In the genomic region with DNA sequence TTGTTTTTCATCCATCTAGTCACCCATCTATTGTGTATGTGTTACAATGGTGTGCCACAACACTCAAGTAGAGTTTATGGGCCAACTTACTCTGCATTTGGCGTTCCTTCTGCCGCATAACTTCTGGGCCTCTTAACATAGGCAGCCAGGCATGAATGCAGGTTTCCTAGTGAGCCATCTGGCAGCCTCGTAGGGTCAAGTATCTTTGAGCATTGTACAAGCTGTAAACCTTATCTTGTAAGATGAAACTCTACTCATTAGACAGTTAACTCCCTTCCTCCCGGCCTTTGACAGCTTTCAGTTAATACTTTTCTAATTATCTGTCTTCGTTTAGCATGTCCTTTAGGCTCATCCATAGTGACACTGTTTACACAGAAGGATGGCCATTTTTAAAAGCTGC, we compare ENCODE assay signal across 14 mouse cellular contexts.
DNase-seq lines count a peak whose midpoint lies in the region; ATAC-seq and TF ChIP-seq lines count a peak whose summit lies in the region.
"Had no signal": no experiment of that assay in that cellular context is flagged by ENCODE, and none has a peak within 500 bp of the region (broad histone marks: within the 10 kb centered on the region; RNA-seq: fewer than 3 reads in every experiment).

No protein-coding gene starts in this region.

- H3K27me3 ChIP-seq in embryonic facial prominence, embryonic 10.5 days (replicated peaks; ENCODE audit: low read depth, poor library complexity, severe bottlenecking): no peaks in the 10 kb centered on the region
- H3K27me3 ChIP-seq in midbrain, embryonic 13.5 days: no peaks in the 10 kb centered on the region
- H3K27me3 ChIP-seq: embryonic facial prominence, embryonic 15.5 days; forebrain, embryonic 12.5 days; lung, embryonic 15.5 days; neural tube, embryonic 13.5 days; Patski had no signal

- H3K36me3 ChIP-seq in embryonic facial prominence, embryonic 10.5 days (replicated peaks): peaks cover 77% of the 10 kb centered on the region
- peaks cover 47% of the 10 kb centered on the region for H3K36me3 ChIP-seq in midbrain, embryonic 13.5 days

- H3K27ac ChIP-seq in layer of hippocampus, adult 2 months: 0 out of 2 replicates have a peak overlapping the region, but pooled peaks have one; percentile 3
- H3K27ac ChIP-seq in embryonic facial prominence, embryonic 10.5 days (replicated peaks): no peak overlapping the region
- H3K27ac ChIP-seq in midbrain, embryonic 13.5 days: no peak overlapping the region
- H3K27ac ChIP-seq: embryonic facial prominence, embryonic 15.5 days; forebrain, embryonic 12.5 days; lung, embryonic 15.5 days; neural tube, embryonic 13.5 days had no signal

- no peaks in the 10 kb centered on the region for H3K9me3 ChIP-seq in embryonic facial prominence, embryonic 10.5 days
- no peaks in the 10 kb centered on the region for H3K9me3 ChIP-seq in midbrain, embryonic 13.5 days
- H3K9me3 ChIP-seq: embryonic facial prominence, embryonic 15.5 days; forebrain, embryonic 12.5 days; lung, embryonic 15.5 days; neural tube, embryonic 13.5 days had no signal

- WGBS in embryonic facial prominence, embryonic 10.5 days: 68% methylated on average over 5 of the region's 5 CpGs
- WGBS in midbrain, embryonic 13.5 days: 58% methylated on average over 5 of the region's 5 CpGs

- H3K9ac ChIP-seq in midbrain, embryonic 13.5 days (replicated peaks): no peak overlapping the region
- H3K9ac ChIP-seq: embryonic facial prominence, embryonic 15.5 days; forebrain, embryonic 12.5 days; lung, embryonic 15.5 days; neural tube, embryonic 13.5 days had no signal

- no peaks in the 10 kb centered on the region for H3K4me1 ChIP-seq in embryonic facial prominence, embryonic 10.5 days
- no peaks in the 10 kb centered on the region; the same call in 1 of the 2 replicates for H3K4me1 ChIP-seq in midbrain, embryonic 13.5 days (replicated peaks)

- TF ChIP-seq POLR2A in brain, embryonic 14.5 days (IDR thresholded peaks at IDR 0.05; ENCODE audit: borderline replicate concordance, extremely low read depth, insufficient read depth, insufficient read length, poor library complexity, severe bottlenecking): no peak

- TF ChIP-seq CTCF in layer of hippocampus, adult 2 months (conservative IDR thresholded peaks at IDR 0.05): no peak
- TF ChIP-seq CTCF in brain, embryonic 14.5 days (IDR thresholded peaks at IDR 0.05; ENCODE audit: borderline replicate concordance, extremely low read depth, insufficient read depth, insufficient read length): no peak

- ATAC-seq in midbrain, embryonic 13.5 days: no peak
- ATAC-seq: CD4-positive, CD25-positive, alpha-beta regulatory T cell, adult 4 months; Patski had no signal

- no peak for DNase-seq in layer of hippocampus, adult 2 months (ENCODE audit: low spot score in 2 of 2)
- no peak for DNase-seq in layer of hippocampus, adult 8-10 months (ENCODE audit: low spot score in 2 of 2)
- DNase-seq in brain, embryonic 14.5 days (ENCODE audit: low read depth): peak; percentile 33
- DNase-seq in cerebellum, adult 9-11 months: peak; percentile 60
- no peak for DNase-seq in liver
- no peak for DNase-seq in embryonic facial prominence, embryonic 10.5 days (ENCODE audit: low spot score)
- DNase-seq: heart, adult 18-20 months had no signal

- H3K4me3 ChIP-seq in layer of hippocampus, adult 2 months: no peak overlapping the region
- H3K4me3 ChIP-seq in embryonic facial prominence, embryonic 10.5 days: no peak overlapping the region
- H3K4me3 ChIP-seq in midbrain, embryonic 13.5 days (replicated peaks): no peak overlapping the region
- H3K4me3 ChIP-seq: embryonic facial prominence, embryonic 15.5 days; forebrain, embryonic 12.5 days; lung, embryonic 15.5 days; neural tube, embryonic 13.5 days had no signal

- H3K4me2 ChIP-seq in midbrain, embryonic 13.5 days (replicated peaks): no peak overlapping the region
- H3K4me2 ChIP-seq: embryonic facial prominence, embryonic 15.5 days; forebrain, embryonic 12.5 days; lung, embryonic 15.5 days; neural tube, embryonic 13.5 days had no signal

Comparison
In these comparisons a context has a peak if more than half of its experiments do, and no peak if none do; other contexts are left out.
1. DNase-seq: peak in brain, embryonic 14.5 days (single experiment) and cerebellum, adult 9-11 months (single experiment); none in layer of hippocampus, adult 2 months (0 of 2), layer of hippocampus, adult 8-10 months (0 of 2), liver (single experiment) and embryonic facial prominence, embryonic 10.5 days (single experiment).